Mouse (Mus musculus): Measurements from ENCODE around the gene Muc1. TPM values are rescaled to one million over a fixed set of nuclear protein-coding genes. Genes with fewer than 3 reads are reported as not detected.

The Muc1 gene
- 16.1 and 33.4 TPM in 2 replicates for polyA plus RNA-seq (2012; rRNA removed)

GRCm38 (mm10) chr3:89228836-89229235 lies at the start of gene Muc1:
Gene Muc1 (plus strand): TSS chr3:89229057.

GRCm38 (mm10) chr3:89183058-89183958 lies 45.5 kb upstream of the Muc1 start, which contains the start of gene Fam189b:
Gene Fam189b (plus strand): TSS chr3:89183143.

GRCm38 (mm10) chr3:89202253-89203141 lies 26.4 kb upstream of the Muc1 start, which contains the start of gene Gba:
Gene Gba (plus strand): TSS chr3:89202928.

GRCm38 (mm10) chr3:89214681-89215411 lies 14.0 kb upstream of the Muc1 start, which contains the start of gene Thbs3:
Gene Thbs3 (plus strand): TSS chr3:89215180.

GRCm38 (mm10) chr3:89226900-89227299 lies 2.0 kb upstream of the Muc1 start, which contains the start of gene Mtx1:
Gene Mtx1 (minus strand): TSS chr3:89227088.

GRCm38 (mm10) chr3:89245688-89246171 lies 16.9 kb downstream of the Muc1 start, which contains the start of gene Krtcap2:
Gene Krtcap2 (plus strand): TSS chr3:89245966.

GRCm38 (mm10) chr3:89246261-89247100 lies 17.6 kb downstream of the Muc1 start, which contains the start of gene Trim46:
Gene Trim46 (minus strand): TSS chr3:89246309.

GRCm38 (mm10) chr3:89259076-89259475 lies 30.2 kb downstream of the Muc1 start, which contains the start of gene Dpm3:
Gene Dpm3 (plus strand): TSS chr3:89259358.

GRCm38 (mm10) chr3:89270051-89270755 lies 41.3 kb downstream of the Muc1 start, which contains the start of gene Slc50a1:
Gene Slc50a1 (minus strand): TSS chr3:89270570.

GRCm38 (mm10) chr3:89280606-89281511 lies 52.0 kb downstream of the Muc1 start, which contains the start of gene Efna1:
Gene Efna1 (minus strand): TSS chr3:89281142.

Other genes with a start within 250 kb of the Muc1 start
- gene Rusc1, start 135.7 kb upstream of the Muc1 start, polyA plus RNA-seq (2012; rRNA removed): 36.2 and 37.3 TPM in 2 replicates
- not detected in 2 replicates for gene Gm43738, start 128.0 kb upstream of the Muc1 start, polyA plus RNA-seq (2012; rRNA removed)
- gene Fdps, start 127.1 kb upstream of the Muc1 start, polyA plus RNA-seq (2012; rRNA removed): 139 and 176 TPM in 2 replicates
- 2.0 and 8.7 TPM in 2 replicates for gene Pklr, start 92.9 kb upstream of the Muc1 start, polyA plus RNA-seq (2012; rRNA removed)
- 9.1 and 13.9 TPM in 2 replicates for gene Hcn3, start 68.9 kb upstream of the Muc1 start, polyA plus RNA-seq (2012; rRNA removed)
- 89.7 and 99.3 TPM in 2 replicates for gene Clk2, start 64.3 kb upstream of the Muc1 start, polyA plus RNA-seq (2012; rRNA removed)
- gene Scamp3, start 51.6 kb upstream of the Muc1 start, polyA plus RNA-seq (2012; rRNA removed): 154 and 183 TPM in 2 replicates
- 63.7 and 65.9 TPM in 2 replicates for gene Fam189b, start 45.9 kb upstream of the Muc1 start, polyA plus RNA-seq (2012; rRNA removed)
- 61.5 and 89.3 TPM in 2 replicates for gene Gba, start 26.1 kb upstream of the Muc1 start, polyA plus RNA-seq (2012; rRNA removed)
- 59.8 and 60.5 TPM in 2 replicates for gene Thbs3, start 13.9 kb upstream of the Muc1 start, polyA plus RNA-seq (2012; rRNA removed)
- gene Mtx1, start 2.0 kb upstream of the Muc1 start, polyA plus RNA-seq (2012; rRNA removed): 229 and 256 TPM in 2 replicates
- gene Krtcap2, start 16.9 kb downstream of the Muc1 start, polyA plus RNA-seq (2012; rRNA removed): 267 and 351 TPM in 2 replicates
- 16.5 and 20.5 TPM in 2 replicates for gene Trim46, start 17.3 kb downstream of the Muc1 start, polyA plus RNA-seq (2012; rRNA removed)
- 503 and 662 TPM in 2 replicates for gene Dpm3, start 30.3 kb downstream of the Muc1 start, polyA plus RNA-seq (2012; rRNA removed)
- gene Slc50a1, start 41.5 kb downstream of the Muc1 start, polyA plus RNA-seq (2012; rRNA removed): 203 and 215 TPM in 2 replicates
- 43.0 and 48.2 TPM in 2 replicates for gene Efna1, start 52.1 kb downstream of the Muc1 start, polyA plus RNA-seq (2012; rRNA removed)
- 1.9 and 5.0 TPM in 2 replicates for gene Efna3, start 93.9 kb downstream of the Muc1 start, polyA plus RNA-seq (2012; rRNA removed)
- 36.4 and 44.7 TPM in 2 replicates for gene Efna4, start 109.0 kb downstream of the Muc1 start, polyA plus RNA-seq (2012; rRNA removed)
- 179 and 187 TPM in 2 replicates for gene Adam15, start 120.9 kb downstream of the Muc1 start, polyA plus RNA-seq (2012; rRNA removed)
- 0.23 and 0.62 TPM in 2 replicates for gene Dcst2, start 132.9 kb downstream of the Muc1 start, polyA plus RNA-seq (2012; rRNA removed)
- gene Dcst1, start 136.2 kb downstream of the Muc1 start, polyA plus RNA-seq (2012; rRNA removed): 0.30 and 0.32 TPM in 2 replicates
- 68.2 and 77.9 TPM in 2 replicates for gene Zbtb7b, start 165.7 kb downstream of the Muc1 start, polyA plus RNA-seq (2012; rRNA removed)
- gene Lenep, start 173.7 kb downstream of the Muc1 start, polyA plus RNA-seq (2012; rRNA removed): 2.0 TPM in 1 of 2 replicates, not detected in the other
- gene Flad1, start 182.8 kb downstream of the Muc1 start, polyA plus RNA-seq (2012; rRNA removed): 34.7 and 49.3 TPM in 2 replicates
- 40.3 and 61.0 TPM in 2 replicates for gene Cks1b, start 189.3 kb downstream of the Muc1 start, polyA plus RNA-seq (2012; rRNA removed)
- gene Shc1, start 189.4 kb downstream of the Muc1 start, polyA plus RNA-seq (2012; rRNA removed): 116 and 134 TPM in 2 replicates
- gene Pygo2, start 201.2 kb downstream of the Muc1 start, polyA plus RNA-seq (2012; rRNA removed): 179 and 285 TPM in 2 replicates
- 80.0 and 83.8 TPM in 2 replicates for gene Pbxip1, start 207.6 kb downstream of the Muc1 start, polyA plus RNA-seq (2012; rRNA removed)
- gene Pmvk, start 225.5 kb downstream of the Muc1 start, polyA plus RNA-seq (2012; rRNA removed): 17.7 and 21.3 TPM in 2 replicates